Mouse (Mus musculus): ENCODE measurements around the gene Rpl29.

DNA sequence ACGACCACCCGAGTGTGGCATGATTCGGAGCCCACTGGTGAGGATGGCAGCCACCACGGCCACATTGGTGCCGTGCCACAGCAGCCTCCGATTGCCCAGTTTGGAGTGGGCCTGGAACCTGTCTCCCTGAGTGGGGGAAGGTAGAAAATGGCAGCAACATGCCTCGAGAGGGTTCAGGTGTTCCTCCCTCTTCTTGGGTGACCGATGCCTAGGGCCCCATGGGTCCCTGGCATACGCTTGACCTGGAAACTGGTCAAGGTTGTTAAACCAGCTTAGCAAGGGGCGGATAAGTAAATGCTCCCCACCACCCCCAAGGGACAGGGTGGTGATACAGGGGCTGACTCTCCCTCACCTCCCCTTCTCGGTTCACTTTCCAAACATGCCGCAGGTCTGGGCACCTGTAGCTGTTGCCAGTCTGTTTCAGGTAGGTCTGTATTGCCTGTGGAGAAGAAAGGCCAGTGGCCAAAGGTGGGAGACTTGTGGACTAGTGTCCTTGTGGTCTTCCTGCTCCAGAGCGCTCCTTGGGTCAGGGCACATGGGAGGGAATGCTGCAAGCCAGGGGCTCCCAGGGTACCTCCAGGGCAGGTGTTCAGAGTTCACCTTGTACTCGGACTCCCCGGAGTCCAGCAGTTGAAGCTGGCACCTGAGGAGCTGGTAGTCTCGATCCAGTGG is 44.0 kb downstream of the Rpl29 start:
- TF ChIP-seq CTCF (IDR thresholded peaks at IDR 0.05; ENCODE audit: borderline replicate concordance, insufficient read depth, low read depth, low read length) (no peak), POLR2A (IDR thresholded peaks at IDR 0.05; ENCODE audit: borderline replicate concordance, insufficient read depth, low read length) (no peak)
